Mouse (Mus musculus): ENCODE measurements at regions not wholly inside any gene's neighbourhood (a gene's known extent, or its start where the extent isn't known, plus 50 kb on each side); places are given as distances from the start of the nearest gene placed in this dataset.
"Not testable (repeated sequence)": the region's sequence is repeated elsewhere in the genome, so short reads cannot be mapped to it uniquely, and the experiment has no call there.

- H3K4me1 ChIP-seq (replicated peaks; ENCODE audit: low read depth, low read length) = peaks cover 6% of the 10 kb centered on the region
- H3K9me3 ChIP-seq (ENCODE audit: low read length) = peaks cover 20% of the 10 kb centered on the region
- TF ChIP-seq POU5F1 (IDR thresholded peaks at IDR 0.05; ENCODE audit: borderline replicate concordance, low read length) (no peak), NANOG (IDR thresholded peaks at IDR 0.05; ENCODE audit: borderline replicate concordance, low read length) (no peak), CTCF (conservative IDR thresholded peaks at IDR 0.05; ENCODE audit: low read length) (no peak)
- H3K4me3 ChIP-seq (replicated peaks; ENCODE audit: low read length) = no peak overlapping the region
- H3K36me3 ChIP-seq (ENCODE audit: insufficient read depth, low read length) = no peaks in the 10 kb centered on the region
- H3K27me3 ChIP-seq (ENCODE audit: insufficient read depth, low read length) = no peaks in the 10 kb centered on the region
Observed at GRCm38 (mm10) chr19:33010886-33011446, 253.7 kb downstream of the Pten start.

GRCm38 (mm10) chr19:33014879-33015278, 257.6 kb downstream of the Pten start:
- not testable (repeated sequence) for H3K4me3 ChIP-seq (replicated peaks; ENCODE audit: low read length); H3K27me3 ChIP-seq (ENCODE audit: insufficient read depth, low read length); H3K4me1 ChIP-seq (replicated peaks; ENCODE audit: low read depth, low read length); H3K36me3 ChIP-seq (ENCODE audit: insufficient read depth, low read length)
- H3K9me3 ChIP-seq (ENCODE audit: low read length) = peaks cover 21% of the 10 kb centered on the region

DNA sequence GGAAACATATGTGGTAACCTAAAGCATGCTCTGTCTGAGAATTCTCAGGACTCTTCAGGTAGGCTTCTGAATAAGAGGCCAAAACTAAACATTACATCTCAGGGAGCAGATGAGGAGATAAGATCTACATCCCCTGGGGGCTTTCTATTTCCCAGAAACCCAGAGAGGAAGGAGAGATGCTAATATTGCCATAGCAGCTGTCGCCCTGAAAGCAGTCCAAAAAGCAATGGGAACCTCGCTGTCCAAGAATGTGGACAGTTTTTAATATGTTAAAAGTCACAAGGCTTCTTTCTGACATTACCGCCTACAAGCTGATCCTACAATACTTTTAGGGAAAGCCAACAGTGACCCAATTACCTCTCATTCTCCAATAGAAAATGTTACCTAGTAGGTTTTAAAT, 263.9 kb downstream of the Pten start:
- Histone ChIP-seq H3K36me3 (ENCODE audit: insufficient read depth, low read length) (no peaks in the 10 kb centered on the region), H3K9me3 (ENCODE audit: low read length) (peaks cover 7% of the 10 kb centered on the region; the same call in 1 of the 2 replicates), H3K4me3 (replicated peaks; ENCODE audit: low read length) (no peak overlapping the region), H3K27me3 (ENCODE audit: insufficient read depth, low read length) (no peaks in the 10 kb centered on the region), H3K4me1 (replicated peaks; ENCODE audit: low read depth, low read length) (no peaks in the 10 kb centered on the region)
- TF ChIP-seq CTCF (conservative IDR thresholded peaks at IDR 0.05; ENCODE audit: low read length) (no peak), NANOG (IDR thresholded peaks at IDR 0.05; ENCODE audit: borderline replicate concordance, low read length) (no peak), POU5F1 (IDR thresholded peaks at IDR 0.05; ENCODE audit: borderline replicate concordance, low read length) (no peak)

- Histone ChIP-seq H3K4me1 (replicated peaks; ENCODE audit: low read depth, low read length) (no peaks in the 10 kb centered on the region), H3K36me3 (ENCODE audit: insufficient read depth, low read length) (no peaks in the 10 kb centered on the region), H3K27me3 (ENCODE audit: insufficient read depth, low read length) (no peaks in the 10 kb centered on the region), H3K4me3 (replicated peaks; ENCODE audit: low read length) (no peak overlapping the region), H3K9me3 (ENCODE audit: low read length) (peaks cover 7% of the 10 kb centered on the region; the same call in 1 of the 2 replicates)
- no peak for TF ChIP-seq POU5F1 (IDR thresholded peaks at IDR 0.05; ENCODE audit: borderline replicate concordance, low read length)
- TF ChIP-seq CTCF (conservative IDR thresholded peaks at IDR 0.05; ENCODE audit: low read length) = no peak
- TF ChIP-seq NANOG (IDR thresholded peaks at IDR 0.05; ENCODE audit: borderline replicate concordance, low read length) = no peak
Observed at GRCm38 (mm10) chr19:33022839-33023428, 265.6 kb downstream of the Pten start.

DNA sequence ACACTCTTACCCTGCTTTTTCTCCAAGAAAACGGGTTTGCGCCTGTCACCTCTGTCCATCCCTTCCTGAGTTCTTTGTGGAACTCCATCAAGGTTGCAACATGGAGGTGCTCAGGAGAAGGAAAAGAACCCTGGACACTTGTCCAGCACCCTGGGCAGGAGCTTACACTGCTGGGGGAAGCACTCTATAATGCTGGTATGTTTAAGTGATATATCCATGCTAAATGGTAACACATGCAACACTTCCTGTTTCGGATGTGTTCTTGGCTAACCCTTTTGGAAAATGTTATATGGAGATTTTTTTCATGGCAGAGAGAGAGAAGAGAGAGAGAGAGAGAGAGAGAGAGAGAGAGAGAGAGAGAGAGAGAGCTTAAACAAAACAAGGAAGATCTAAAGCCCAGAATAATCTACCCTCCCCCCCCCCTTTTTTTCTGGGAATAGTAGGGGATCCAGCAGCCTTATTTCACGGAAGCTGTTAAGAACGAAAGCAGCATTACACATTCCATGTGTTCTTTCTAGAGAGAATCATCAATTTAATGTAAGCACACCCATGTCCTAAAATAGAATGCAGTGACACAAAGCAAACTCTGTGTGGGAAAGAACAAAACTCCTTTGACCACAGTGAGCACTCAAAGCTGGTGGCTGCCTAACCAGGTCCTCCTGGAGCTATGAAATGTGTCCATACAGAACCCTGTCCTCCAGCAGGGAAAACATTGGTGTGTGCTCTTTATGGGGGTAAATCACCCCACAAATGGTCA, 272.6 kb downstream of the Pten start:
- H3K27me3 ChIP-seq (ENCODE audit: insufficient read depth, low read length) = no peaks in the 10 kb centered on the region
- no peak overlapping the region for H3K4me3 ChIP-seq (replicated peaks; ENCODE audit: low read length)
- H3K36me3 ChIP-seq (ENCODE audit: insufficient read depth, low read length) = no peaks in the 10 kb centered on the region
- H3K4me1 ChIP-seq (replicated peaks; ENCODE audit: low read depth, low read length) = no peaks in the 10 kb centered on the region
- H3K9me3 ChIP-seq (ENCODE audit: low read length) = no peaks in the 10 kb centered on the region
- TF ChIP-seq NANOG (IDR thresholded peaks at IDR 0.05; ENCODE audit: borderline replicate concordance, low read length) (no peak), CTCF (conservative IDR thresholded peaks at IDR 0.05; ENCODE audit: low read length) (no peak), POU5F1 (IDR thresholded peaks at IDR 0.05; ENCODE audit: borderline replicate concordance, low read length) (no peak)

DNA sequence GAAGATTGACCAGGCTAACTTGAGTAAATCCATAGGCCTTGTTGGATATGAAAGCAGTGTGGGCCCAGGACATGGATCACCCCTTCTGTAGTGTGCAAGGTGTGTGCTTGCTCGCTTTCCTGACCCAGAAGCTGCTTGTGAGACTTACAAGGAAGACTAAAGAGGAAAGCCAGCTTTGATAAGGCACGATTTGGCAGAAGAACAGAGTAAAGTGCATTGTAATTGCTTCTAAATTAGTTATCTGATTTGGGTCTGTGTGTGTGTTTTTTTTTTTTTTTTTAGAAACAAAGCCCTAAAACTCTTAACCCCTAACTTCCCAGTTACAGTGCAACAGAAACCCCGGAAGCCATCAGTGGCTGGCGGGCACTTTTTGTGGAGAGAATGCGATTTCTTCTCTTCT, 283.2 kb downstream of the Pten start:
- H3K9me3 ChIP-seq (ENCODE audit: low read length) = no peaks in the 10 kb centered on the region
- no peak overlapping the region for H3K4me3 ChIP-seq (replicated peaks; ENCODE audit: low read length)
- TF ChIP-seq NANOG (IDR thresholded peaks at IDR 0.05; ENCODE audit: borderline replicate concordance, low read length) (no peak), CTCF (conservative IDR thresholded peaks at IDR 0.05; ENCODE audit: low read length) (no peak), POU5F1 (IDR thresholded peaks at IDR 0.05; ENCODE audit: borderline replicate concordance, low read length) (no peak)
- H3K27me3 ChIP-seq (ENCODE audit: insufficient read depth, low read length) = no peaks in the 10 kb centered on the region
- H3K36me3 ChIP-seq (ENCODE audit: insufficient read depth, low read length) = no peaks in the 10 kb centered on the region
- H3K4me1 ChIP-seq (replicated peaks; ENCODE audit: low read depth, low read length) = no peaks in the 10 kb centered on the region

DNA sequence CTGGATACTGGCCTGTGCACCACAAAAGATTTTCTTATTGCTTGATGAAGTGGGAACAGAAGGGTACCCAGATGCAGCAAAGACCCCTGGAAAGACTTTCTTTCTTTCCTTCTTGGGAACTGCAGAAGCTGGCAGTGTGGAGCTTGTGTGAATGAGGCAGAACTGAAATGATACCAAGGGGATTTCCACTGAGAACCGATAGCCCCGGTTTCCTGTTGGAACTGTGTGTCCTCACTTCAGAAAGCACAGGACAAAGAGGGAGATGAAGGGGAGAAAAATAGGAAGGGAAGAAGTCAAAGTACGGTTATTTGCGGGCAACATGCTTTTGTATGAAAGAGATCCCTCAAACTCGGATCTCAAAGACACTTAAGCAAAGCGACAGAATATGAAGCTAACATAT, 283.7 kb downstream of the Pten start:
- no peaks in the 10 kb centered on the region for H3K27me3 ChIP-seq (ENCODE audit: insufficient read depth, low read length)
- no peaks in the 10 kb centered on the region for H3K4me1 ChIP-seq (replicated peaks; ENCODE audit: low read depth, low read length)
- H3K9me3 ChIP-seq (ENCODE audit: low read length) = no peaks in the 10 kb centered on the region
- no peak for TF ChIP-seq NANOG (IDR thresholded peaks at IDR 0.05; ENCODE audit: borderline replicate concordance, low read length)
- no peak for TF ChIP-seq POU5F1 (IDR thresholded peaks at IDR 0.05; ENCODE audit: borderline replicate concordance, low read length)
- TF ChIP-seq CTCF (conservative IDR thresholded peaks at IDR 0.05; ENCODE audit: low read length) = no peak
- H3K36me3 ChIP-seq (ENCODE audit: insufficient read depth, low read length) = no peaks in the 10 kb centered on the region
- no peak overlapping the region for H3K4me3 ChIP-seq (replicated peaks; ENCODE audit: low read length)

DNA sequence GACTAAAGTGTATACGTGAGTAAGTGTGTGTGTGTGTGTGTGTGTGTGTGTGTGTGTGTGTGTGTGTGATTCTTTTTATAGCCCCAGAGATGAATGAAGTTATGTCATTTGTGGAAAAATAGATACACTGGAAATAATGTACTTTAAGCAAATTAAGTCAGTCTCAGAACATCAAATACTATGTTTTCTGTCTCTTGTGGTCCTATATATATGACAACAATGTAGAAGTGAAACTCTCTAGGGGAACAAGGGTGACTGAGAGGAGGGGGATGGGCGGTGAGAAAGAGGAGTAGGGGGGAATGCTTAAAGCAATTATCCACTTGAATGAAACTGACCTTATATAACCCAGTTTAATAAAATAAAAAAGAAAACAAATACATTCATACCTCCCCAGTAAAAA, 285.5 kb downstream of the Pten start:
- Histone ChIP-seq H3K9me3 (ENCODE audit: low read length) (no peaks in the 10 kb centered on the region), H3K36me3 (ENCODE audit: insufficient read depth, low read length) (no peaks in the 10 kb centered on the region), H3K4me3 (replicated peaks; ENCODE audit: low read length) (no peak overlapping the region), H3K27me3 (ENCODE audit: insufficient read depth, low read length) (no peaks in the 10 kb centered on the region), H3K4me1 (replicated peaks; ENCODE audit: low read depth, low read length) (no peaks in the 10 kb centered on the region)
- TF ChIP-seq POU5F1 (IDR thresholded peaks at IDR 0.05; ENCODE audit: borderline replicate concordance, low read length) (no peak), CTCF (conservative IDR thresholded peaks at IDR 0.05; ENCODE audit: low read length) (no peak), NANOG (IDR thresholded peaks at IDR 0.05; ENCODE audit: borderline replicate concordance, low read length) (no peak)

Data from E14TG2a.4 (cell line).